Mouse (Mus musculus) forebrain, embryonic 14.5 days (tissue): ENCODE measurements at regions not wholly inside any gene's neighbourhood (a gene's known extent, or its start where the extent isn't known, plus 50 kb on each side); places are given as distances from the start of the nearest gene placed in this dataset.

ENCODE experiments used
- ATAC-seq: fragments of 200-750 bp; cut with Nextera tagmentation; 2 replicates; pipeline ENCODE4 v1.8.0; 2017; ENCODE audit warnings: mild to moderate bottlenecking, moderate library complexity
- DNase-seq: peaks from one replicate; pipeline ENCODE4 v3.0.0-alpha.2; 2015; ENCODE audit warnings: low spot score
- H3K27ac ChIP-seq: fragments of 300-500 bp; sonication (generic); 2 replicates; pipeline ENCODE4 v1.5.1; 2014; ENCODE audit warnings: low read depth, mild to moderate bottlenecking, control low read depth, low read length, moderate library complexity
- H3K27me3 ChIP-seq: fragments of 300-500 bp; sonication (generic); replicated peaks from 2 replicates; pipeline ENCODE4 v1.6.1; 2014; ENCODE audit warnings: low read length, control low read depth, mixed read lengths; ENCODE audit not compliant: control insufficient read depth, insufficient read depth
- H3K36me3 ChIP-seq: fragments of 300-500 bp; sonication (generic); 2 replicates; pipeline ENCODE4 v1.6.1; 2014; ENCODE audit warnings: low read length, control low read depth; ENCODE audit not compliant: control insufficient read depth, insufficient read depth
- H3K4me1 ChIP-seq: fragments of 300-500 bp; sonication (generic); 2 replicates; pipeline ENCODE4 v1.6.1; 2014; ENCODE audit warnings: antibody characterized with exemption, low read length, control low read depth; ENCODE audit not compliant: control insufficient read depth, insufficient read depth
- H3K4me2 ChIP-seq: fragments of 300-500 bp; sonication (generic); 2 replicates; pipeline ENCODE4 v1.6.1; 2014; ENCODE audit warnings: mild to moderate bottlenecking, control low read depth, low read length
- H3K4me3 ChIP-seq: fragments of 300-500 bp; sonication (generic); 2 replicates; pipeline ENCODE4 v1.5.1; 2014; ENCODE audit warnings: low read depth, low read length, control low read depth
- H3K9ac ChIP-seq: fragments of 300-500 bp; sonication (generic); 2 replicates; pipeline ENCODE4 v1.6.1; 2014; ENCODE audit warnings: mild to moderate bottlenecking, low read length, control low read depth, moderate library complexity
- H3K9me3 ChIP-seq: fragments of 300-500 bp; sonication (generic); replicated peaks from 2 replicates; pipeline ENCODE4 v1.6.1; 2016; ENCODE audit warnings: low read length, control low read depth, mixed read lengths; ENCODE audit not compliant: control insufficient read depth
- WGBS: fragments of 180-500 bp; shearing (Covaris S2); extraction: QIAGEN DNeasy Blood & Tissue Kit; methylation state at CpG from one replicate; pipeline ENCODE4 v1.1.7; 2014; 5-methylcytosine and 5-hydroxymethylcytosine counted together

DNA sequence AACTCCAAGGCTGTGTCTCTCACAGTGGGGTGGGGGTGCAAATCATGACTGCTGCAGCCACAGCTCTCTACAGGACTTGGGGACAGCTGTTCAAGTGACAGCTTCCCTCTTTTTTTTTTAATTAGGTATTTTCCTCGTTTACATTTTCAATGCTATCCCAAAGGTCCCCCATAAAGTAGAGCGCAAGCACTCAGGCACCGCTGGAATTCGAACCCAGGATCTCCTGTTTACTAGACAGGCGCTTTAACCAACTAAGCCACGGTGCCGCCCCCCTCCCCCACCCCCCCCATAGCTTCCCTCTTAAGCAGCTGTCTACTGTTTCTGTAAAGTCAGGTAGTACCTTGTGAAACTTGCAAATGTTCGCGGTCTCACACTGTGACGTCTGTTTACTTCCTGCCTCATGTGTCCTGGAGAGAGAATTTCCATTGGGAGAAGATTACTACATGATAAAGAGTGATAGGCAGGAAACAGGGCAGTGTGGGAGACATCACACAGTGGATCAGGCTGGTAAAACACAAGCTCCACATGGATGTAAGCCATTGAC lies 324.7 kb downstream of the 1700129C05Rik start:
- H3K9me3 ChIP-seq, result no peaks in the 10 kb centered on the region
- H3K4me2 ChIP-seq, result no peak overlapping the region
- H3K36me3 ChIP-seq, result no peaks in the 10 kb centered on the region
- DNase-seq (no peak), ATAC-seq (no peak)
- H3K9ac ChIP-seq, result no peak overlapping the region
- no peak overlapping the region for H3K4me3 ChIP-seq
- no peaks in the 10 kb centered on the region for H3K27me3 ChIP-seq
- H3K27ac ChIP-seq, result no peak overlapping the region
- H3K4me1 ChIP-seq, result 0 out of 2 replicates have a peak, but pooled peaks cover 3% of the 10 kb centered on the region
- 80% methylated on average over 10 of the region's 10 CpGs for WGBS

GRCm38 (mm10) chr14:58816540-58816876 lies 326.2 kb downstream of the 1700129C05Rik start:
- no peak overlapping the region for H3K9ac ChIP-seq
- H3K9me3 ChIP-seq, result no peaks in the 10 kb centered on the region
- H3K36me3 ChIP-seq, result no peaks in the 10 kb centered on the region
- H3K27me3 ChIP-seq, result no peaks in the 10 kb centered on the region
- no peak overlapping the region for H3K4me2 ChIP-seq
- H3K27ac ChIP-seq, result no peak overlapping the region
- no peak for DNase-seq
- 74% methylated on average over 1 of the region's 1 CpGs for WGBS
- H3K4me1 ChIP-seq, result 0 out of 2 replicates have a peak, but pooled peaks cover 3% of the 10 kb centered on the region
- ATAC-seq, result no peak
- no peak overlapping the region for H3K4me3 ChIP-seq

- no peak overlapping the region for H3K9ac ChIP-seq
- H3K27me3 ChIP-seq, result no peaks in the 10 kb centered on the region
- H3K4me2 ChIP-seq, result no peak overlapping the region
- WGBS, result 59% methylated on average over 11 of the region's 11 CpGs
- H3K36me3 ChIP-seq, result no peaks in the 10 kb centered on the region
- 0 out of 2 replicates have a peak, but pooled peaks cover 3% of the 10 kb centered on the region for H3K4me1 ChIP-seq
- no peaks in the 10 kb centered on the region for H3K9me3 ChIP-seq
- no peak overlapping the region for H3K4me3 ChIP-seq
- no peak overlapping the region for H3K27ac ChIP-seq
- ATAC-seq (peak; percentile 66; the same call in 1 of the 2 replicates), DNase-seq (peak; percentile 45)
These were observed 326.8 kb downstream of the 1700129C05Rik start for GRCm38 (mm10) chr14:58815616-58816539.

- ATAC-seq, result no peak
- H3K4me3 ChIP-seq, result no peak overlapping the region
- H3K9ac ChIP-seq, result no peak overlapping the region
- WGBS, result 82% methylated on average over 5 of the region's 5 CpGs
- no peak overlapping the region for H3K27ac ChIP-seq
- H3K9me3 ChIP-seq, result no peaks in the 10 kb centered on the region
- no peaks in the 10 kb centered on the region for H3K27me3 ChIP-seq
- no peak for DNase-seq
- no peak overlapping the region for H3K4me2 ChIP-seq
- H3K36me3 ChIP-seq, result no peaks in the 10 kb centered on the region
- H3K4me1 ChIP-seq, result 0 out of 2 replicates have a peak, but pooled peaks cover 3% of the 10 kb centered on the region
These were observed 330.1 kb downstream of the 1700129C05Rik start for GRCm38 (mm10) chr14:58812585-58812984.

GRCm38 (mm10) chr14:58801402-58801861 lies 341.3 kb downstream of the 1700129C05Rik start:
- Histone ChIP-seq H3K4me2 (no peak overlapping the region), H3K27me3 (no peaks in the 10 kb centered on the region), H3K9me3 (no peaks in the 10 kb centered on the region), H3K27ac (no peak overlapping the region), H3K9ac (no peak overlapping the region), H3K4me3 (no peak overlapping the region), H3K36me3 (no peaks in the 10 kb centered on the region), H3K4me1 (no peaks in the 10 kb centered on the region)
- DNase-seq (no peak), ATAC-seq (no peak)

- no peak for DNase-seq
- WGBS, result 75% methylated on average over 10 of the region's 10 CpGs
- H3K4me1 ChIP-seq, result no peaks in the 10 kb centered on the region
- no peak overlapping the region for H3K9ac ChIP-seq
- no peaks in the 10 kb centered on the region for H3K9me3 ChIP-seq
- ATAC-seq, result no peak
- H3K4me3 ChIP-seq, result no peak overlapping the region
- H3K27me3 ChIP-seq, result no peaks in the 10 kb centered on the region
- no peak overlapping the region for H3K4me2 ChIP-seq
- H3K27ac ChIP-seq, result no peak overlapping the region
- no peaks in the 10 kb centered on the region for H3K36me3 ChIP-seq
These were observed 354.3 kb downstream of the 1700129C05Rik start for GRCm38 (mm10) chr14:58788190-58788945.

GRCm38 (mm10) chr14:58787618-58788017 lies 355.1 kb downstream of the 1700129C05Rik start:
- H3K4me1 ChIP-seq, result no peaks in the 10 kb centered on the region
- ATAC-seq (no peak), DNase-seq (no peak)
- H3K36me3 ChIP-seq, result no peaks in the 10 kb centered on the region
- no peaks in the 10 kb centered on the region for H3K27me3 ChIP-seq
- H3K27ac ChIP-seq, result no peak overlapping the region
- no peak overlapping the region for H3K4me3 ChIP-seq
- no peaks in the 10 kb centered on the region for H3K9me3 ChIP-seq
- no peak overlapping the region for H3K9ac ChIP-seq
- H3K4me2 ChIP-seq, result no peak overlapping the region
- WGBS, result 73% methylated on average over 2 of the region's 2 CpGs

- Histone ChIP-seq H3K4me1 (no peaks in the 10 kb centered on the region), H3K27me3 (no peaks in the 10 kb centered on the region), H3K9ac (no peak overlapping the region), H3K27ac (no peak overlapping the region), H3K9me3 (no peaks in the 10 kb centered on the region), H3K4me2 (no peak overlapping the region), H3K4me3 (no peak overlapping the region), H3K36me3 (no peaks in the 10 kb centered on the region)
- ATAC-seq, result peak; percentile 37; the same call in 1 of the 2 replicates
- peak; percentile 37 for DNase-seq
- 89% methylated on average over 4 of the region's 4 CpGs for WGBS
These were observed 355.8 kb downstream of the 1700129C05Rik start for GRCm38 (mm10) chr14:58786791-58787491.
